Mouse (Mus musculus) G1E (cell line): ENCODE data around the gene Tmem230.

Experiments
- CTCF ChIP-seq: IDR thresholded peaks from 2 replicates; pipeline ENCODE4 v1.5.1; 2012; ENCODE audit warnings: low read depth, low read length, inconsistent platforms, mixed read lengths
- GATA1 ChIP-seq: IDR thresholded peaks from 2 replicates; pipeline ENCODE4 v1.6.1; 2012; ENCODE audit warnings: borderline replicate concordance, low read length, inconsistent platforms, mixed read lengths

DNA sequence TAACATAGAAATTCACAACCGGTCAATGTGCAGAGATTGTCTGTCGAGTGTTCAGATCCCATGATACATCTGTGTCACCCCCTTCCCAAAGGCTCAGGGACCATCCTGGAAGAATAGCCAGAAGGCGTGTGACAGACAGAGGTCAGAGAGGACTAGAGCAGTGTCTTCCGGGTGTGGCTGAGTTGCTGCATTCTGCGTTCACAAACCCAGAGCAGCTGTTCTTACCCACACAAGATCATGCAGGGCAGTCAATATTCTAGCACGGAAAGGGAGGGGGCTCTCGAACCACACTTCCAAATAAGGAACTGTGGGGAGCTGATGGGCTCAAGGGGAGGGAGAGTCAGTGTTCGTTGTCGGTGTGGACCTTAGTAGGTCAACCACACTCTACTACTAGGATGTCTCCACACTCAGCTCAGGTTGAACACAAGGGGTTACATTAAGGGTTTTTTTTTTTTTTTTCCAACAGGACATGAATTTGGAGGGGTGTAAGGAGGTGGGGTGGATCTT is 36.7 kb downstream of the Tmem230 start:
- TF ChIP-seq CTCF: no peak
- no peak for TF ChIP-seq GATA1
